Mouse (Mus musculus) kidney, adult 2 months (tissue): ENCODE measurements around the gene Gpx7.

Experiments
- CTCF ChIP-seq: fragments of 200-500 bp; conservative IDR thresholded peaks from 2 replicates; pipeline ENCODE4 v1.5.1; 2011; ENCODE audit warnings: low read depth, mild to moderate bottlenecking, control low read depth, low read length, moderate library complexity, mixed read lengths; ENCODE audit not compliant: insufficient read depth, insufficient read length
- POLR2A ChIP-seq: fragments of 200-500 bp; IDR thresholded peaks from one replicate; pipeline ENCODE4 v1.6.1; 2011; ENCODE audit warnings: low read depth, low read length, control low read depth

- TF ChIP-seq CTCF, result no peak
- TF ChIP-seq POLR2A, result no peak
Observed at GRCm38 (mm10) chr4:108388741-108389140, 18.0 kb downstream of the Gpx7 start.
